Mouse (Mus musculus) embryonic fibroblast, embryonic 13.5 days (primary cell): ENCODE measurements around the gene Triap1.

Experiments
- CTCF ChIP-seq: IDR thresholded peaks from 2 replicates; pipeline ENCODE4 v1.5.1; 2011; ENCODE audit warnings: mild to moderate bottlenecking, control low read depth, low read length, moderate library complexity, borderline replicate concordance; ENCODE audit not compliant: insufficient read depth
- POLR2A ChIP-seq: IDR thresholded peaks from 2 replicates; pipeline ENCODE4 v1.6.1; 2011; ENCODE audit warnings: low read depth, mild to moderate bottlenecking, control low read depth, low read length, moderate library complexity

DNA sequence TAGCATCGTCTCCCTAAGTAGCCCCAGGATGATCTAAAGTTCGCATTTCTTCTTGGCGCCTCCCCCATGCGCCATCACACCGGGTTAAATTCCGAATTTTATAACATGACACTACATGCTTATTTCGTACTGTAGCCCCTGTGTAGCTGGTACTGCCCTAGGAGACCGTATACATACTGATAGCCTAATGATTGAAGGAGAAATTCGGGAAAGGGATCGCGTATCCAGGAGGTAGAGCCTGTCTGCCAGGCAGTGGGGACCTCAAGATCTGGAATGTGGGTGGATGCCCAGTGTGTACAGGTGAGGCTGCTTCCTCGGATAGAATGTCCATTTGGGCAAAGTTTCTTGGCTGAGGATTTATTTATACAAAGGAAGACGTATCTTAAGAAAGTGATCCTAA lies 39.4 kb upstream of the Triap1 start:
- TF ChIP-seq CTCF (no peak), POLR2A (no peak)
